Mouse (Mus musculus): ENCODE data around the gene Ncf2. TPM values are rescaled to one million over a fixed set of nuclear protein-coding genes. Genes with fewer than 3 reads are reported as not detected.

The Ncf2 gene
- total RNA-seq, 2 experiments from 2014 or later, result 0.67 to 0.87 TPM

GRCm38 (mm10) chr1:152807619-152808391 is 7.8 kb downstream of the Ncf2 start:
- peak overlapping the region; percentile 46 for H3K4me3 ChIP-seq
- DNase-seq, result no peak
- intact Hi-C loops (cut with DNase I), result no loop called here
- peak overlapping the region; percentile 49 for H3K27ac ChIP-seq
- TF ChIP-seq CTCF (IDR thresholded peaks at IDR 0.05), result no peak

GRCm38 (mm10) chr1:152808392-152808680 is 8.3 kb downstream of the Ncf2 start:
- intact Hi-C loops (cut with DNase I), result no loop called here
- DNase-seq, result no peak
- H3K4me3 ChIP-seq, result peak overlapping the region; percentile 46
- peak overlapping the region; percentile 49 for H3K27ac ChIP-seq
- TF ChIP-seq CTCF (IDR thresholded peaks at IDR 0.05), result no peak

GRCm38 (mm10) chr1:152809541-152810252 is 9.7 kb downstream of the Ncf2 start:
- H3K4me3 ChIP-seq, result no peak overlapping the region
- peak; percentile 47 for DNase-seq
- H3K27ac ChIP-seq, result peak overlapping the region; percentile 63
- no peak for TF ChIP-seq CTCF (IDR thresholded peaks at IDR 0.05)
- intact Hi-C loops (cut with DNase I), result no loop called here

- DNase-seq, result no peak
- intact Hi-C loops (cut with DNase I), result no loop called here
- no peak for TF ChIP-seq CTCF (IDR thresholded peaks at IDR 0.05)
- Histone ChIP-seq H3K27ac (no peak overlapping the region), H3K4me3 (no peak overlapping the region)
Observed at GRCm38 (mm10) chr1:152810533-152811439, 10.8 kb downstream of the Ncf2 start.

GRCm38 (mm10) chr1:152815265-152815701 is 15.3 kb downstream of the Ncf2 start:
- DNase-seq, result peak; percentile 42
- intact Hi-C loops (cut with DNase I), result no loop called here
- Histone ChIP-seq H3K27ac (peak overlapping the region; percentile 59), H3K4me3 (peak overlapping the region; percentile 50)
- peak; percentile 47 for TF ChIP-seq CTCF (IDR thresholded peaks at IDR 0.05)

GRCm38 (mm10) chr1:152817027-152817769 is 17.2 kb downstream of the Ncf2 start:
- H3K4me3 ChIP-seq, result peak overlapping the region; percentile 39
- DNase-seq, result no peak
- H3K27ac ChIP-seq, result peak overlapping the region; percentile 80
- TF ChIP-seq CTCF (IDR thresholded peaks at IDR 0.05), result no peak
- intact Hi-C loops (cut with DNase I), result no loop called here

GRCm38 (mm10) chr1:152817794-152818193 is 17.8 kb downstream of the Ncf2 start:
- intact Hi-C loops (cut with DNase I), result no loop called here
- no peak for TF ChIP-seq CTCF (IDR thresholded peaks at IDR 0.05)
- Histone ChIP-seq H3K27ac (peak overlapping the region; percentile 80), H3K4me3 (peak overlapping the region; percentile 39)
- DNase-seq, result peak; percentile 83

- no peak for DNase-seq
- Histone ChIP-seq H3K4me3 (no peak overlapping the region), H3K27ac (no peak overlapping the region)
- TF ChIP-seq CTCF (IDR thresholded peaks at IDR 0.05), result no peak
- intact Hi-C loops (cut with DNase I), result no loop called here
Observed at GRCm38 (mm10) chr1:152819558-152819957, 19.6 kb downstream of the Ncf2 start.

DNA sequence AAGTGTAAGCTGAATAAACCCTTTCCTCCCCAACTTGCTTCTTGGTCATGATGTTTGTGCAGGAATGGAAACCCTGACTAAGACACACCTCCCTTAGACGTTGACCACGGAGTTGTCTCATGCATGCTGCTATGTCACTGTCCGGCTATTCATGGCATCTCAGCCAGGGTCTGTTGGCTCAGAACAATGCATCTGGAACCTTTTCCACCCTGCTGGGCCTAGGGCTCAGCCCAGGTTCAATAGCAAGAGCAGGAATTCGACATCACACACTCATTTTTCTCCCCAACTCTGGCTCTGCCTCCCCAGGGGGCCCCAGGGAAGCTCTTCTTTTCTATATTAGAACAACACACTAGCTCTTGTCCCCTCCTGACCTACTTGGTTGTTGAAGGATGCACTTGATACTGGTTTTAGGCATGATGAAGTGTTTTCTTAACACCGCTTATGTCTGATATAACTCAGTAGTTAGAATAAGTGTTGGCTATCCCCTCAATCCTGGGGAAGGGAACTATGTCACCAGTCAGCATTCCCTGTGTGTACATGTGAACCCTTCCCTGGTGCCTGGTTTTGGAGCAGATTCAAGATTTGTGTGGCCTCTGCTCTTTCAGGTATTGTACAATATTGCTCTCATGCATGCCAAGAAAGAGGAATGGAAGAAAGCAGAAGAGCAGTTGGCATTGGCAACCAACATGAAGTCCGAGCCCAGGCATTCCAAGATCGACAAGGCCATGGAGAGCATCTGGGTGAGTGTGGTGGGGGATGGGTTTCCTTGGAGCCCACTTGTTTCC is 21.1 kb downstream of the Ncf2 start:
- TF ChIP-seq CTCF (IDR thresholded peaks at IDR 0.05), result no peak
- intact Hi-C loops (cut with DNase I), result no loop called here
- H3K27ac ChIP-seq, result 0 out of 2 replicates have a peak overlapping the region, but pooled peaks have one; percentile 12
- no peak overlapping the region for H3K4me3 ChIP-seq
- no peak for DNase-seq

GRCm38 (mm10) chr1:152821746-152822145 is 21.8 kb downstream of the Ncf2 start:
- no peak for TF ChIP-seq CTCF (IDR thresholded peaks at IDR 0.05)
- Histone ChIP-seq H3K27ac (0 out of 2 replicates have a peak overlapping the region, but pooled peaks have one; percentile 12), H3K4me3 (no peak overlapping the region)
- no peak for DNase-seq
- intact Hi-C loops (cut with DNase I), result no loop called here

- no peak overlapping the region for H3K4me3 ChIP-seq
- no peak overlapping the region for H3K27ac ChIP-seq
- no peak for DNase-seq
- no peak for TF ChIP-seq CTCF (IDR thresholded peaks at IDR 0.05)
- intact Hi-C loops (cut with DNase I), result no loop called here
Observed at GRCm38 (mm10) chr1:152824206-152824605, 24.2 kb downstream of the Ncf2 start.

All from gastrocnemius, adult 2 months (tissue).